Mouse (Mus musculus): ENCODE data around the gene Mpv17.

The Mpv17 gene

DNA sequence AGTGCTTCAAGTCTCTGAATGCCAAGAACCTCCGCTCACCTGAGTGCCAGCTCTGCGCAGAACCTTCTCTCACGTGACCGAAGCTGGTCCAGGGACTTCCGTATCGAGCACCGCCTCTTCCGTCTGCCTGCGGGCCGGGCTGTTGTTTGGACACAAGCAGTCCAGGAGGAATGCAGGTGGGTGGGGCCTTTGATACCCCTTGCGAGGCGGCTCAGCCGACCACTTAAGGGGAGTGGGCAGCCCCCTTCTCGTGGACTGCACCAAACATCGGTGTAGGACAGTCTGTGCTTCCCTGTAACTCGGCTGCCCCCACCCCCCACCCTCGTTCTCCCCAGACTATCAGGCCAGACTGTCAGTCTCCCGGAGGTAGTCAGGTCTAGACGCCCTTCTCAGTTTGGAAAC lies at the start of gene Mpv17:
Mpv17 (minus strand) TSS at position 100 of the 402 bp plus-strand sequence.
- DNase-seq (ENCODE audit: inconsistent ontology term), result peak; percentile 82

GRCm38 (mm10) chr5:31202933-31203332 lies 48.9 kb upstream of the Mpv17 start:
- DNase-seq (ENCODE audit: inconsistent ontology term), result no peak

DNA sequence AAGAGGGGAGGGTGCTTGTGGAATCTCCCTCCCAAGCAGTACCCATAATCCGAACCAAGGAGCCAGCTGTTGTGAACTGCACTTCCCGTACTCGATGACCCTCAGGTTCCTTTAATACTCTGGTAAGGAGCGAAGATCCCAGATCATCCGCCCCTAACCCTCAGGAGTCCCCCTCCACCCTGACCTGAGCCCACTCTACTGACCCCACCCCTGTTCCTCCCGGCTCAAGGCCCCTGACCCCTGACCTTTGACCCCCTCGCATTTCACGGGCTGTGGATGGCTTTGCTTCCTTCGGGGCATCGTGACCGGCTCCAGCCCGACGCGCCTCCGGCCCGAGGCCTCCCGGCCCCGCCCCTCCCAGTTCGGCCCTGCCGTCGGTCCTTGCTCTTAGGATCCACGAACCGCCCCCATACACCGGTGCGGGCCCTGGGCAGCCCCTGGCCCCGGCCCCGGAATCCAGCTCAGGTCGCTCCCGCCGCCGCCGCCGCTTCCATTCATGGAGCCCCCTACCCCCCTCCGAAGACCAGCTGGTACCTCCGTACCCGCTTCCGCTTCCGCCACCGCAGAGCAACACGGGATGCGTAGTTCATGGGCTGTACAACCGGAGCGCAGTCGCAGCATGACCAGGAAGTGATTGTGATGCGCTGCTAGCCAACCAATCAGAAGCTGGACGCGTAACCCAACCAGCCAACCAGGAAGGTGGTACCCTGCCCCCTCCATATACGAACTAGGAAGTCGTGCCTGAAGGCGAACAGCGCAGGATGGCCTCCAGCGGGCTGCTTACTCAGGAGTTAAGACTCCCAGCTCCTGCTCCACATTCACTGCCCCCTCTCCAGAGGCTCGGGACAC lies 47.9 kb upstream of the Mpv17 start, which contains the start of gene Zfp513:
Zfp513 (minus strand) TSS at position 562 of the 849 bp plus-strand sequence.
- peak; percentile 97 for DNase-seq (ENCODE audit: inconsistent ontology term)

DNA sequence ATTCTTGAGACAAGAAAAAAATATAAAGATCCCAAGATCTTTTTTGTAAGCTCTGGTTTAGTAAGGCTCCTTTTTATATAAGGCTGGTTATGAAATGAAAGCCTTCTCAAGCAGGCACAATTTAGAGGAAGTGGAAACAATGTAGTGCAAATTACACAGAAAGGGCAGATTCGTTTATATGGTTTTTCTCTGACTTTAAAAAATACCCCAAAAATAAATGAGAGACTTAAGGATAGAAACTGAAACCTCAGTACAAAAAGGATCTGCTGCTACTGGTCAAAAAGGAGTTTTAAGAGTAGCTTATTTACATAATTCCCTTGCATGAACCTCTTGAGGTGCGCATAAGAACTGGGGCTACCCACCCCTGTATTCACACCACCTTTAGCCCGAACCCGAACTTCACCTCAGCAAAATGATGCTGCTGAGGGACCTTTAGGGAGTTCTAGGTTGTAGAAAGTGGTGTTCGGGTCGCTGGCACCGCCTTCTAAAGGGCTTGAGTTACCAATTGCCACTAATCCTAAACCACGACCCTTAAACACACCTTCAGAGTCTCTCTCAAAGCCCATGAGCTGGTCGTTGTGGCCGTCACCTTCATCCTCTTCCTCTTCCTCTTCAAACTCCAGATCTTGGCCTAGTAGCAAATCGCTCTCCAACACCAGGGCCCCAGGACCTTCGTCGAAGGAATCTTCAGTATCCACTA lies 47.1 kb upstream of the Mpv17 start:
- DNase-seq (ENCODE audit: inconsistent ontology term), result no peak

DNA sequence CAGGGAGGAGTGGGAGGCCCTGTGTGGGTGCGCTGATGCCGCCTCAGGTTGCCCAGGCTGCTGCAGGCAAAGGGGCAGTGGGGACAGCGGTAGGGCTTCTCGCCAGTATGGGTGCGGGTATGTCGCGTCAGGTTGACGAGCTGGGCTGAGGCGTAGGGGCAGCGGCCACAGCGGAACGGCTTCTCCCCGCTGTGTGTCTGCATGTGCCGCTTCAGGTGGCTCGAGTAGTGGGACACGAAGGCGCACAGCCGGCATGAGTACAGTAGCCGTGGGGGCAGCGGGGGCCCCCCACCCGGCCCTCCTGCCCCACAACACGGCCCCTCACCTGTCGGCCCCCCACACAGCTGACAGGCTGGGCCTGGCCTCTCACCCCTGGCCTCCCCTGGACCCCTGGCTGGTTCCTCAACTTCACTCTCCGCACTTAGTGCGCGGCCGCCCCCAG lies 46.3 kb upstream of the Mpv17 start:
- no peak for DNase-seq (ENCODE audit: inconsistent ontology term)

GRCm38 (mm10) chr5:31199893-31200292 lies 45.8 kb upstream of the Mpv17 start:
- DNase-seq (ENCODE audit: inconsistent ontology term), result no peak

DNA sequence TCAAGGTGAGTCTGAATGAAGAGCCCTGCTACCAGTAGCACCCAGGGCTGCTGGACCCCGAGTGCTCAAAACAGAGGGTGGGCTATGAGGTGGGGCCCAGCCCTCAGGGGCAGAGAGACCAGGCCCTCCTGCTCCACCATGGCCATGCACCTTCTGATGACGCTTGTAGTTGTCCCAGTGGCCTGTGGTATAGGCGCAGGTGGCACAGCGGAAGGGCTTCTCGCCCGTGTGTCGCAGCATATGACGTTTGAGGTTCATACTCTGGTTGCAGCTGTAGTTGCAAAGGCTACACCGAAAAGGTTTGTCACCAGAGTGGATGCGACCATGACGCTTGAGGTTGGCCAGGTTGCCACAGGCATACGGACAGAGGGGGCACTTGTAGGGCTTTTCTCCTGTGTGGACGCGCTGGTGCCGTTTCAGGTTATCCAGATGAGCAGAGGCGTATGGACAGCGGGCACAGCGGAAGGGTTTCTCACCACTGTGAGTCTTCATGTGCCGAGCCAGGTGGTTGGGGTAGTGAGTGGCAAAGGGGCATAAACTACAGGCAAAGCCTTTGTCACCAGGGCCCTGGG lies 45.4 kb upstream of the Mpv17 start:
- no peak for DNase-seq (ENCODE audit: inconsistent ontology term)

- DNase-seq (ENCODE audit: inconsistent ontology term), result no peak
Measured at GRCm38 (mm10) chr5:31198616-31199320, 44.7 kb upstream of the Mpv17 start.

DNA sequence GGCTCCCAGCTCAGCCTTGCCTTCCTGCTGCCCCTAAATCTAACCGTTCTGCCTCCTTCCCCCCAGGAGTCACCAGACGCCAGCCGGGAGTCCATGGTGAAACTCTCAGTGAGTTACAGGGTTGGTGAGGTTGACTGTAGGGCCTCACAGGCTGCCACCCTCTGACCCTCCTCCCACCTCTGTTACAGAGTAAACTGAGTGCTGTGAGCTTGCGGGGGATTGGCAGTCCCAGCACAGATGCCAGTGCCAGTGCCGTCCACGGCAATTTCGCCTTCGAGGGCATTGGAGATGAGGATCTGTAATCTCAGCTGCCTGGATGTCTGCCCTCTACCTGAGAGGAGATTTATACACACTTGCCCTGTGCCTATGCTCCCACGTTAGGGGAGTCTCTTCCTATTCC lies 44.1 kb upstream of the Mpv17 start:
- no peak for DNase-seq (ENCODE audit: inconsistent ontology term)

DNA sequence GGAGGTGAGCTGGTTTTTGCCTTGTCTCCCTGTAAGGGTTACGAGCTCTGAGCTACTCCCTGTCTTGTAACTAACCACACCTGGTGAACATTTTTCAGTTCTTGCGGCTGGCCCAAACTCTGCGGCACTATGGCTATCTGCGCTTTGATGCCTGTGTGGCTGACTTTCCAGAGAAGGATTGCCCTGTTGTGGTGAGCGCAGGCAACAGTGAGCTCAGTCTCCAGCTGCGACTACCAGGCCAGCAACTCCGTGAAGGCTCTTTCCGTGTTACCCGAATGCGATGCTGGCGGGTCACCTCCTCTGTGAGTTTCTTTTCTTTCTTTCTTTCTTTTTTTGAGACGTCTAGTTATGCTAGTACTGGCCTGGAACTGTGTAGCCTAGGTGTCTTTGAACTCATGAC lies 43.0 kb upstream of the Mpv17 start:
- DNase-seq (ENCODE audit: inconsistent ontology term), result no peak

DNA sequence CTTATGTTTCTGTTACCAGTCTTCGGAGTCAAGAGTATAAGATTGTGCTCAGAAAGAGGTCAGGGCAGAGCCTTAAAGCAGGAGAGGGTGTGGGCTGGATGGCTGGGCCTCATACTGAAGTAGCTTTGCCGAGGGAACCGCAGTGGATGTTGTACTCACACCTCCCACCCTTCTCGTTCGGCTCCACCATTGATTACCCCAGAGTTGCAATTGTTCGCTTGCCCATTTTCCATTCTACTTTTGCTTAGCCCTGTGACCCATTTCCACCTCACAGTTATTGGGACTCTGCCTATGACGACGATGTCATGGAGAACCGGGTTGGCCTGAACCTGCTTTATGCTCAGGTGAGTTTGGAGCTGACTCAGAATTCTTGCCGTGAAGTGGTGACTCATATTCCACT lies 42.2 kb upstream of the Mpv17 start:
- no peak for DNase-seq (ENCODE audit: inconsistent ontology term)

DNA sequence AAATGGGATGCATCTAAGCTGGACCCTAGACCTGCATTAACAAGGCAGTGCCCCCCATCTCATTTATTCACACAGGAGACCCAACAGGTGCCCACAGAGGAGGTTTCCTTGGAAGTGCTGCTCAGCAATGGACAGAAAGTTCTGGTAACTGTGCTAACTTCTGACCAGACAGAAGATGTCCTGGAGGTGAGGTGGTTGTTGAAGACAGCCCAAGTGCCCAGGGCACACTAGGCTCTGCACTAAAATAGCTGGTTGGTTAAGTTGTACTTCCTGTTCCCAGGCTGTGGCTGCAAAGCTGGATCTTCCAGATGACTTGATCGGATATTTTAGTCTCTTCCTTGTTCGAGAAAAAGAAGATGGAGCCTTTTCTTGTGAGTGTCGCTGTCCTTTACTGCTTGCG lies 41.6 kb upstream of the Mpv17 start:
- no peak for DNase-seq (ENCODE audit: inconsistent ontology term)

GRCm38 (mm10) chr5:31194486-31195485 lies 40.7 kb upstream of the Mpv17 start:
- DNase-seq (ENCODE audit: inconsistent ontology term), result no peak

GRCm38 (mm10) chr5:31193631-31194281 lies 39.7 kb upstream of the Mpv17 start:
- no peak for DNase-seq (ENCODE audit: inconsistent ontology term)

GRCm38 (mm10) chr5:31192939-31193630 lies 39.0 kb upstream of the Mpv17 start, which contains the start of the genes Snx17 and Eif2b4:
Gene Snx17, plus strand, starts transcription at chr5:31193227.
Gene Eif2b4, minus strand, starts transcription at chr5:31193430.
- peak; percentile 99 for DNase-seq (ENCODE audit: inconsistent ontology term)

DNA sequence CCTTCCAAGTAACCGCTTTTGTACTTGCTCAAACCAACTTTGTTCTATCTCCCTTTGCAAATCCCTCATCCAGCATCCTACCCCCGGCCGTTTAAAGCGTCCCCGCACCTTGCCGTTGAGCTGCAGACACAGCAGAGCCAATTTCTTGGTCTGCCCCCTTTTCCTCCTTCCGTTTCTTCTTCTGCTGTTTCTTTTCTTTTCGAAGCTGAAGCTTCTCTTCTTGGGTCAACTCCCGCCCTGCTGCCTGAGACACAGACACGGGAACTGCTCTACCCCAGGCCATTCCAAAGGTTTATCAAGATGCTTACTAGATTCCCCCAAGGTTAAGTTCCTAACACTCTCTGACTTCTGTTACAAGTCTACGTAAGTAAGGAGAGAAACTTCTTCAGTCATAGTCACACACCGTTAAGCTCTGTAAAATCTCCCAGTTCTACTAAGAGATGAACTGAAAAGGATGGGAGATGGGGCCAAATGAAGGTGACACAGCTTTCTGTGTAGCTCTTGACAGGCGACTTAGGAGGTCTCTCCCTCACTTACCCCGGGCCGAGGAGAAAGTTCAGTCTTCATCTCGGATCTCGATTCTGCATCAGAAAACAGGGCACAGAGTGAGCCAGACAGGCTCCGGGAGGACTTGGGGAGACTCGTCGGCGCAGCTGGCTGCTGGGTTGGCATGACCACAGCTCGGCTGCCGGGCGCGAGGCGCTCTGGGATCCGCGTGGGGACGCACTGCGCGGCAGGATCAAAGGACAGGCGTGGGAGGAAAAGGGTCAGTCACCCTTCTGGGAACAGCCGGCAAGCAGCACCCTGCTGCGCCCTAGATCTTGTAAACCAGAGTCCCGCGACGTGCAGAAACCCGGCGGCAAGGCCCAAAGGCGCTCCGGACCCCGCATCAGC lies 38.2 kb upstream of the Mpv17 start:
- no peak for DNase-seq (ENCODE audit: inconsistent ontology term)

DNA sequence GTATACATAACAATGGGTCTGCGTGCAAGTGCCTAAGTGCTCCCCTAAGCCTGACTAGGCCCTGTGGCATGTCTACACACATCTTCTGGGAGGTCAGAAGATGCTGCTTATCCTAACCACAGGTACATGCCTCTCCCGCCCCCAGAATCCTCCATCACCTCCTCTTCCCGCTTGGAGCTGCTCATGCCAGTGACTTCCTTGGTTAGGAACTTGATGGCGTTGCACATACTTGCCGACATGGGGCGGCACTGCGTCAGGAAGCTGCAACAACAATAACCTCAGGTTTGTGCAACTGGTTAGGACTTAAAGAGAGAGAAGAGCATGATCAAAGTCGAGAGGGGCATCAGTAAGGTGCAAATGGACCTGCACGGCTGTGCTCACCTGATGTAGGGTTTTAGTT lies 36.1 kb upstream of the Mpv17 start:
- no peak for DNase-seq (ENCODE audit: inconsistent ontology term)

DNA sequence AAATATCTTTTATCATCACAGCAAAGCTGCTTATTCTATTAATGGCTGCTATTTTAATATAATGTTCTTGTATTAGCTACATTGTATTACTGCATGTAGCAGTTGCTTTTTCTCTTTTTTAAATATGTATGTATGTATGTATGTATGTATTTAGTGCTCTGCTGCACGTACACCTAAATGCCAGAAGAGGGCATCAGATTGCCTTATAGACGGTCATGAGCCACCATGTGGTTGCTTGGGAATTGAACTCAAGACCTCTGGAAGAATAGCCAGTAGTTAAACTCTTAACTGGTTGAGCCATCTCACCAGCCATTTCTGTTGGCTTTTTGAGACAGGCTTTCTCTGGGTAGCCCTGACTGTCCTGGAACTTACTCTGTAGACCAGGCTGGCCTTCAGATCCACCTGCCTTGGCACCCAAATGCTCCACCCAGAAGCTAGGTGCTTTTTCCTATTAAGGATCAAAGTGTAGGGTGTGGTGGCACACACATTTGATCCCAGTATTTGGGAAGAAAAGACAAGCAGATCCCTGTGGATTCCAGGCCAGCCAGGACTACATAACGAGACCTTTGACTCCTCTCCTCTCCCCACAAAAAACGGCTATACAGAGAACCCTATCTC lies 34.3 kb upstream of the Mpv17 start:
- DNase-seq (ENCODE audit: inconsistent ontology term), result no peak

Measured in Muller cell, postnatal 12 days (primary cell).